Comparison of ENCODE assay signal across 14 mouse cellular contexts in the genomic region with DNA sequence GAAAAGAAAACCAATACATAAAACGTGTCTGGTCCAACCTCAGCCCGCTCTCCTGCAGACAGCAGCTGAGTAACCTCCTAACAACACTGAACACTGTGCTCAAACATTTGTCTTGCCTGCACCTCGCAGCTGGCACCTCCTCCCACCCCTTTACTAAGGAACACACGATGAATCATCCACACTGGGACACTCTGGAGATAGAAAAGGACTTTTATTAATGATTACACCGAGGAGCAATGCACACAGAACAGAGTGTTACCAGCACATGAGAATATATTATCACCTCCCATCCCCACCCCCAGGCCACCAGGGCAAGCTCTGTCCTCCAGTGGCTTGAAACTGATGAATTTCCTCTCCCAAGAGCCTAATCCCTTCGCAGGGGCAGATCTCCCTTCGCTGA.
DNase-seq lines count a peak whose midpoint lies in the region; ATAC-seq and TF ChIP-seq lines count a peak whose summit lies in the region.
"Had no signal": no experiment of that assay in that cellular context is flagged by ENCODE, and none has a peak within 500 bp of the region (broad histone marks: within the 10 kb centered on the region; RNA-seq: fewer than 3 reads in every experiment).

No protein-coding gene starts in this region.

- ATAC-seq in lung, embryonic 14.5 days (ENCODE audit: insufficient read depth) = peak; percentile 65; the same call in 1 of the 2 replicates
- no peak for ATAC-seq in lung, postnatal 0 days
- ATAC-seq in midbrain, embryonic 15.5 days (replicated peaks) = no peak
- ATAC-seq in forebrain, embryonic 14.5 days = no peak
- ATAC-seq: liver, embryonic 12.5 days had no signal

- H3K4me2 ChIP-seq in lung, embryonic 14.5 days = no peak overlapping the region
- H3K4me2 ChIP-seq in lung, postnatal 0 days (replicated peaks; ENCODE audit: low read depth, low read length) = no peak overlapping the region
- no peak overlapping the region for H3K4me2 ChIP-seq in midbrain, embryonic 15.5 days
- no peak overlapping the region for H3K4me2 ChIP-seq in forebrain, embryonic 14.5 days (ENCODE audit: low read length)
- H3K4me2 ChIP-seq: liver, embryonic 12.5 days had no signal

- no peak overlapping the region for H3K4me3 ChIP-seq in heart, embryonic 10.5 days
- H3K4me3 ChIP-seq in lung, embryonic 14.5 days (ENCODE audit: low read depth, low read length) = no peak overlapping the region
- no peak overlapping the region for H3K4me3 ChIP-seq in lung, postnatal 0 days (ENCODE audit: low read depth, low read length)
- H3K4me3 ChIP-seq in layer of hippocampus, adult 2 months = no peak overlapping the region
- no peak overlapping the region for H3K4me3 ChIP-seq in olfactory bulb, adult 2 months (ENCODE audit: insufficient read depth, low read depth, low read length)
- H3K4me3 ChIP-seq in midbrain, embryonic 15.5 days = no peak overlapping the region
- no peak overlapping the region for H3K4me3 ChIP-seq in forebrain, embryonic 14.5 days (ENCODE audit: low read depth, low read length)
- H3K4me3 ChIP-seq: erythroblast, embryonic 14.5 days; liver, embryonic 12.5 days had no signal

- H3K27me3 ChIP-seq in heart, embryonic 10.5 days (ENCODE audit: insufficient read depth, poor library complexity, severe bottlenecking) = no peaks in the 10 kb centered on the region
- H3K27me3 ChIP-seq in lung, embryonic 14.5 days (ENCODE audit: insufficient read depth, low read length) = no peaks in the 10 kb centered on the region
- H3K27me3 ChIP-seq in lung, postnatal 0 days (replicated peaks; ENCODE audit: insufficient read depth, low read length) = no peaks in the 10 kb centered on the region
- no peaks in the 10 kb centered on the region for H3K27me3 ChIP-seq in midbrain, embryonic 15.5 days (replicated peaks)
- H3K27me3 ChIP-seq in forebrain, embryonic 14.5 days (replicated peaks; ENCODE audit: control insufficient read depth, insufficient read depth, low read length) = no peaks in the 10 kb centered on the region
- H3K27me3 ChIP-seq: liver, embryonic 12.5 days had no signal

- no peaks in the 10 kb centered on the region for H3K9me3 ChIP-seq in heart, embryonic 10.5 days
- no peaks in the 10 kb centered on the region for H3K9me3 ChIP-seq in lung, embryonic 14.5 days (ENCODE audit: low read depth, low read length)
- H3K9me3 ChIP-seq in lung, postnatal 0 days (ENCODE audit: low read length) = no peaks in the 10 kb centered on the region
- H3K9me3 ChIP-seq in midbrain, embryonic 15.5 days = no peaks in the 10 kb centered on the region
- H3K9me3 ChIP-seq in forebrain, embryonic 14.5 days (replicated peaks; ENCODE audit: control insufficient read depth, low read length) = no peaks in the 10 kb centered on the region

- no peak for TF ChIP-seq EP300 in lung, postnatal 0 days (IDR thresholded peaks at IDR 0.05)

- TF ChIP-seq POLR2A in olfactory bulb, adult 2 months (IDR thresholded peaks at IDR 0.05; ENCODE audit: insufficient read depth, low read depth, low read length) = no peak

- peak; percentile 68 for DNase-seq in heart, adult 11 months
- no peak for DNase-seq in heart, embryonic 10.5 days (ENCODE audit: low spot score)
- no peak for DNase-seq in lung, embryonic 14.5 days
- DNase-seq in lung, postnatal 0 days (ENCODE audit: low spot score) = no peak
- DNase-seq in layer of hippocampus, adult 2 months (ENCODE audit: low spot score in 2 of 2) = peak; percentile 35 to 58
- no peak for DNase-seq in forebrain, embryonic 14.5 days (ENCODE audit: low spot score)
- DNase-seq: gastrocnemius, postnatal 10 days; kidney, adult 8-10 months; thymus, adult 2 months had no signal

- H3K4me1 ChIP-seq in heart, embryonic 10.5 days = no peaks in the 10 kb centered on the region
- no peaks in the 10 kb centered on the region for H3K4me1 ChIP-seq in lung, embryonic 14.5 days (ENCODE audit: insufficient read depth)
- H3K4me1 ChIP-seq in lung, postnatal 0 days (ENCODE audit: insufficient read depth, low read depth, low read length) = no peaks in the 10 kb centered on the region
- H3K4me1 ChIP-seq in olfactory bulb, adult 2 months (ENCODE audit: control insufficient read depth, insufficient read depth, low read length) = peaks cover 2% of the 10 kb centered on the region; the same call in 1 of the 2 replicates
- peaks cover 6% of the 10 kb centered on the region; the same call in 1 of the 2 replicates for H3K4me1 ChIP-seq in midbrain, embryonic 15.5 days
- H3K4me1 ChIP-seq in forebrain, embryonic 14.5 days (ENCODE audit: control insufficient read depth, insufficient read depth, low read length) = no peaks in the 10 kb centered on the region
- H3K4me1 ChIP-seq: liver, embryonic 12.5 days had no signal

- no peak overlapping the region for H3K27ac ChIP-seq in heart, embryonic 10.5 days
- H3K27ac ChIP-seq in lung, embryonic 14.5 days (ENCODE audit: low read depth) = no peak overlapping the region
- no peak overlapping the region for H3K27ac ChIP-seq in lung, postnatal 0 days (ENCODE audit: low read length)
- no peak overlapping the region for H3K27ac ChIP-seq in layer of hippocampus, adult 2 months
- peak overlapping the region; percentile 59; the same call in 1 of the 2 replicates for H3K27ac ChIP-seq in olfactory bulb, adult 2 months (ENCODE audit: insufficient read depth, low read depth, low read length)
- H3K27ac ChIP-seq in midbrain, embryonic 15.5 days = no peak overlapping the region
- H3K27ac ChIP-seq in forebrain, embryonic 14.5 days (ENCODE audit: low read depth, low read length) = no peak overlapping the region
- H3K27ac ChIP-seq: liver, embryonic 12.5 days; macrophage had no signal

- no peak for TF ChIP-seq CTCF in lung, embryonic 14.5 days (IDR thresholded peaks at IDR 0.05; ENCODE audit: low read depth)
- TF ChIP-seq CTCF in lung, postnatal 0 days (IDR thresholded peaks at IDR 0.05) = no peak
- no peak for TF ChIP-seq CTCF in layer of hippocampus, adult 2 months (conservative IDR thresholded peaks at IDR 0.05)
- no peak for TF ChIP-seq CTCF in olfactory bulb, adult 2 months (IDR thresholded peaks at IDR 0.05; ENCODE audit: insufficient read depth, low read depth, low read length)

- WGBS in heart, embryonic 10.5 days = 66% methylated on average over 7 of the region's 7 CpGs
- WGBS in lung, embryonic 14.5 days = 19% methylated on average over 7 of the region's 7 CpGs
- WGBS in lung, postnatal 0 days = 29% methylated on average over 7 of the region's 7 CpGs
- 42% methylated on average over 7 of the region's 7 CpGs for WGBS in olfactory bulb, adult 2 months
- WGBS in midbrain, embryonic 15.5 days = 73% methylated on average over 7 of the region's 7 CpGs
- WGBS in forebrain, embryonic 14.5 days = 83% methylated on average over 7 of the region's 7 CpGs

- H3K36me3 ChIP-seq in heart, embryonic 10.5 days = no peaks in the 10 kb centered on the region
- no peaks in the 10 kb centered on the region for H3K36me3 ChIP-seq in lung, embryonic 14.5 days (ENCODE audit: insufficient read depth)
- no peaks in the 10 kb centered on the region for H3K36me3 ChIP-seq in lung, postnatal 0 days (ENCODE audit: insufficient read depth, low read length)
- H3K36me3 ChIP-seq in midbrain, embryonic 15.5 days (replicated peaks) = no peaks in the 10 kb centered on the region
- no peaks in the 10 kb centered on the region for H3K36me3 ChIP-seq in forebrain, embryonic 14.5 days (ENCODE audit: control insufficient read depth, insufficient read depth, low read length)
- H3K36me3 ChIP-seq: liver, embryonic 12.5 days had no signal

- H3K9ac ChIP-seq in lung, embryonic 14.5 days = no peak overlapping the region
- no peak overlapping the region for H3K9ac ChIP-seq in lung, postnatal 0 days (replicated peaks; ENCODE audit: low read depth)
- no peak overlapping the region for H3K9ac ChIP-seq in midbrain, embryonic 15.5 days
- no peak overlapping the region for H3K9ac ChIP-seq in forebrain, embryonic 14.5 days (ENCODE audit: low read length)
- H3K9ac ChIP-seq: liver, embryonic 12.5 days had no signal

Comparison
In these comparisons a context has a peak if more than half of its experiments do, and no peak if none do; other contexts are left out.
1. DNase-seq: peak in heart, adult 11 months (single experiment) and layer of hippocampus, adult 2 months (2 of 2); none in heart, embryonic 10.5 days (single experiment), lung, embryonic 14.5 days (single experiment), lung, postnatal 0 days (single experiment) and forebrain, embryonic 14.5 days (single experiment).